Mouse (Mus musculus) regulatory T cell (primary cell): Measurements from ENCODE around the gene Gm14435.
"Not testable (repeated sequence)": the region's sequence is repeated elsewhere in the genome, so short reads cannot be mapped to it uniquely, and the experiment has no call there.

Experiments used
- in situ Hi-C: fragments of 300-600 bp; cut with MboI, MseI; formaldehyde crosslinking; loops from one replicate; pipeline ENCODE4 v1.15.1; 2025; ENCODE audit warnings: high pct_unique_total_duplicates

The Gm14435 gene

GRCm38 (mm10) chr2:176423294-176423693 is at the start of gene Gm14435:
Gene Gm14435, plus strand, starts transcription at chr2:176423594.
- in situ Hi-C loops = not testable (repeated sequence)
